Mouse (Mus musculus) olfactory bulb, adult 2 months (tissue): ENCODE data around the gene Usp17lb. TPM values are rescaled to one million over a fixed set of nuclear protein-coding genes. Genes with fewer than 3 reads are reported as not detected.
"Not testable (repeated sequence)": the region's sequence is repeated elsewhere in the genome, so short reads cannot be mapped to it uniquely, and the experiment has no call there.

ENCODE experiments used
- H3K27ac ChIP-seq: fragments of 200-500 bp; 2 replicates; pipeline ENCODE4 v1.5.1; 2012; ENCODE audit warnings: low read depth, low read length; ENCODE audit not compliant: insufficient read depth
- H3K4me1 ChIP-seq: fragments of 200-500 bp; 2 replicates; pipeline ENCODE4 v1.6.1; 2012; ENCODE audit warnings: low read length; ENCODE audit not compliant: control insufficient read depth, insufficient read depth
- H3K4me3 ChIP-seq: fragments of 200-500 bp; 2 replicates; pipeline ENCODE4 v1.5.1; 2012; ENCODE audit warnings: mild to moderate bottlenecking, low read depth, low read length, moderate library complexity; ENCODE audit not compliant: insufficient read depth
- CTCF ChIP-seq: fragments of 200-500 bp; IDR thresholded peaks from 2 replicates; pipeline ENCODE4 v1.5.1; 2012; ENCODE audit warnings: low read depth, mild to moderate bottlenecking, low read length, moderate library complexity; ENCODE audit not compliant: insufficient read depth
- POLR2A ChIP-seq: fragments of 200-500 bp; IDR thresholded peaks from 2 replicates; pipeline ENCODE4 v1.6.1; 2012; ENCODE audit warnings: mild to moderate bottlenecking, low read depth, low read length, moderate library complexity; ENCODE audit not compliant: insufficient read depth
- whole genome bisulfite sequencing: fragments of 180-500 bp; shearing (Covaris S2); methylation state at CpG from one replicate; pipeline ENCODE4 v1.1.7; 2018; 5-methylcytosine and 5-hydroxymethylcytosine counted together
- polyA plus RNA-seq: library from polyadenylated mRNA; stranded (reverse); fragments of >200 nt; gene quantifications from 2 replicates; pipeline ENCODE4 v1.2.4, GENCODE M21; 2012; ENCODE audit warnings: low replicate concordance; ENCODE audit not compliant: missing spikeins, insufficient read depth, insufficient read length

The Usp17lb gene
- not detected in 2 replicates for polyA plus RNA-seq

- H3K4me1 ChIP-seq: no peaks in the 10 kb centered on the region
- no peak within 1 kb of the TSS for H3K27ac ChIP-seq
- H3K4me3 ChIP-seq: no peak within 1 kb of the TSS
- TF ChIP-seq CTCF: no peak
- 62% methylated on average over 1 of the region's 1 CpGs for WGBS
These were observed at the start of gene Usp17lb for GRCm38 (mm10) chr7:104842503-104842902. Gene Usp17lb, minus strand, starts transcription at chr7:104842603.

GRCm38 (mm10) chr7:104877731-104878130, 35.3 kb upstream of the Usp17lb start, which contains the start of gene Olfr665:
Gene Olfr665, plus strand, starts transcription at chr7:104878031.
- WGBS: 47% methylated on average over 1 of the region's 1 CpGs
- Histone ChIP-seq H3K4me1 (no peaks in the 10 kb centered on the region), H3K4me3 (no peak within 1 kb of the TSS), H3K27ac (no peak within 1 kb of the TSS)
- TF ChIP-seq POLR2A (no peak), CTCF (no peak)

- H3K27ac ChIP-seq: no peak overlapping the region
- TF ChIP-seq POLR2A: no peak
- TF ChIP-seq CTCF: no peak
- no peak overlapping the region for H3K4me3 ChIP-seq
- WGBS: 83% methylated on average over 3 of the region's 3 CpGs
- no peaks in the 10 kb centered on the region for H3K4me1 ChIP-seq
These were observed 19.0 kb upstream of the Usp17lb start for GRCm38 (mm10) chr7:104861381-104861780.

GRCm38 (mm10) chr7:104857683-104858082, 15.3 kb upstream of the Usp17lb start:
- WGBS: 81% methylated on average over 1 of the region's 1 CpGs
- TF ChIP-seq CTCF (no peak), POLR2A (no peak)
- H3K27ac ChIP-seq: no peak overlapping the region
- no peak overlapping the region for H3K4me3 ChIP-seq
- H3K4me1 ChIP-seq: no peaks in the 10 kb centered on the region

GRCm38 (mm10) chr7:104856709-104857108, 14.3 kb upstream of the Usp17lb start, which contains the start of gene Usp17la:
Gene Usp17la, plus strand, starts transcription at chr7:104857009.
- H3K27ac ChIP-seq, H3K4me3 ChIP-seq, H3K4me1 ChIP-seq: not testable (repeated sequence)
- WGBS: 72% methylated on average over 2 of the region's 2 CpGs

- H3K27ac ChIP-seq: no peak overlapping the region
- 82% methylated on average over 3 of the region's 3 CpGs for WGBS
- TF ChIP-seq POLR2A: no peak
- no peak for TF ChIP-seq CTCF
These were observed 12.9 kb upstream of the Usp17lb start for GRCm38 (mm10) chr7:104855248-104855750.

DNA sequence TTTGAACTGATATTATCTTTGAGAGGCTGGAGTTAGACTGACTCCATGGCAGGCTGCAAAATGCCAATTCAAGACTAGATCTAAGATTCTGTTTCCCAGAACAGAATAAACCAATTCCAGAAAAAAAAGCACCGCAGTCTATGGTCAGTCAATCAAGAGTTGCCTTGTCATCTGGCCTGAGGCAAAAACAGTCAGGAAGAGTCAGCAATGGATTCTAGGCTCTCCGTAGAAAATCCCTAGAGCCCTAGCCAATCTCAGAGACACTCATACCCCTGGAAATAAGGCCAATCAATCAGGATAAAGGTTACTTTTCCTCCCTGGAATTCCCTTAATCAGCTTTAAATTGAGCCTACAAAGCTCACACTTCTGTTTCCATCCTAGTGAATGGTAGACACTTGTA, 9.1 kb upstream of the Usp17lb start:
- not testable (repeated sequence) for H3K4me1 ChIP-seq, H3K27ac ChIP-seq, H3K4me3 ChIP-seq
- 74% methylated on average over 2 of the region's 2 CpGs for WGBS

More at GRCm38 (mm10) chr7:104855248-104855750, 12.9 kb upstream of the Usp17lb start:
- H3K4me1 ChIP-seq: no peaks in the 10 kb centered on the region
- no peak overlapping the region for H3K4me3 ChIP-seq

GRCm38 (mm10) chr7:104843731-104844287, 1.4 kb upstream of the Usp17lb start:
- Histone ChIP-seq H3K4me3 (no peak overlapping the region), H3K4me1 (no peaks in the 10 kb centered on the region), H3K27ac (no peak overlapping the region)
- 87% methylated on average over 1 of the region's 1 CpGs for WGBS
- TF ChIP-seq POLR2A (no peak), CTCF (no peak)

DNA sequence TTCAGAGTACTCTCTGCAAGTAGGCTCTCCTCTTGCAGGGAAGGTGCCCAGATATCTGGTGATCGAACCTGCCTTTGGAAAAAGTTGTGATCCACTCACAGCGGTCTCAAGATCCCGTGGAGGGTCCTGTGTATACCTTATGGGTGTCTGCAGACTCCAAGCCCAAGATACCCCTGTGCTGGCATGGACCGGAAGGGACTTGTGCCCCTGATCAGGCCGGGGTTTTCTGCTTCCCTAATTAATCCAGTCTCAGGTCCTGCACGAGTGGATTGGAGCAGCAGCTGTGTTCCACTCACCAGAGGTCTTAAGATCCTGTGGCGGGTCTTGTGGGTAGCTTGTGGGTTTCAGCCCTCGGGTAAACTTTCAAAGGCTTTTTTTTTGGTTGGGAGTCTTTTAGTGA, 32.1 kb downstream of the Usp17lb start:
- H3K27ac ChIP-seq, H3K4me1 ChIP-seq, H3K4me3 ChIP-seq: not testable (repeated sequence)
- WGBS: 85% methylated on average over 8 of the region's 8 CpGs

DNA sequence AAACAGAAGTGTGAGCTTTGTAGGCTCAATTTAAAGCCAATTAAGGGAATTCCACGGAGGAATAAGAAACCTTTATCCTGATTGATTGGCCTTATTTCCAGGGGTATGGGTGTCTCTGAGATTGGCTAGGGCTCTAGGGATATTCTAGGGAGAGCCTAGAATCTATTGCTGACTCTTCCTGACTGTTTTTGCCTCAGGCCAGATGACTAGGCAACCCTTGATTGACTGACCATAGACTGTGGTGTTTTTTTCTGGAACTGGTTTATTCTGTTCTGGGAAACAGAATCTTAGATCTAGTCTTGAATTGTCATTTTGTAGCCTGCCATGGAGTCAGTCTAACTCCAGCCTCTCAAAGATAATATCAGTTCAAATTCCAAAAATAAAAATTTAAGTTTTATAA, 51.6 kb downstream of the Usp17lb start:
- 25% methylated on average over 1 of the region's 1 CpGs for WGBS

More for the DNA sequence above, 51.6 kb downstream of the Usp17lb start:
- TF ChIP-seq POLR2A (no peak), CTCF (no peak)
- H3K4me3 ChIP-seq: no peak overlapping the region
- H3K27ac ChIP-seq: no peak overlapping the region
- no peaks in the 10 kb centered on the region for H3K4me1 ChIP-seq

Other genes starting within 250 kb of the Usp17lb start
- gene Olfr655, start 240.8 kb downstream of the Usp17lb start, polyA plus RNA-seq: not detected in 2 replicates
- not detected in 2 replicates for gene Olfr656, start 228.6 kb downstream of the Usp17lb start, polyA plus RNA-seq
- gene Olfr657, start 217.8 kb downstream of the Usp17lb start, polyA plus RNA-seq: not detected in 2 replicates
- not detected in 2 replicates for gene Olfr658, start 195.3 kb downstream of the Usp17lb start, polyA plus RNA-seq
- gene Olfr659, start 175.8 kb downstream of the Usp17lb start, polyA plus RNA-seq: not detected in 2 replicates
- gene Olfr661, start 156.1 kb downstream of the Usp17lb start, polyA plus RNA-seq: not detected in 2 replicates
- gene Usp17le, start 65.1 kb downstream of the Usp17lb start, polyA plus RNA-seq: not detected in 2 replicates
- gene Usp17la, start 14.4 kb upstream of the Usp17lb start, polyA plus RNA-seq: not detected in 2 replicates
- gene Olfr665, start 35.4 kb upstream of the Usp17lb start, polyA plus RNA-seq: not detected in 2 replicates
- not detected in 2 replicates for gene Olfr666, start 53.3 kb upstream of the Usp17lb start, polyA plus RNA-seq
- not detected in 2 replicates for gene Olfr667, start 78.9 kb upstream of the Usp17lb start, polyA plus RNA-seq
- not detected in 2 replicates for gene Olfr668, start 85.5 kb upstream of the Usp17lb start, polyA plus RNA-seq
- not detected in 2 replicates for gene Olfr669, start 91.6 kb upstream of the Usp17lb start, polyA plus RNA-seq
- gene Olfr670, start 120.0 kb upstream of the Usp17lb start, polyA plus RNA-seq: not detected in 2 replicates
- gene Olfr671, start 136.5 kb upstream of the Usp17lb start, polyA plus RNA-seq: not detected in 2 replicates
- gene Olfr672, start 159.4 kb upstream of the Usp17lb start, polyA plus RNA-seq: not detected in 2 replicates
- not detected in 2 replicates for gene Olfr675, start 185.9 kb upstream of the Usp17lb start, polyA plus RNA-seq
- gene Olfr676, start 190.1 kb upstream of the Usp17lb start, polyA plus RNA-seq: not detected in 2 replicates
- not detected in 2 replicates for gene Olfr677, start 208.8 kb upstream of the Usp17lb start, polyA plus RNA-seq
- gene Olfr678, start 221.9 kb upstream of the Usp17lb start, polyA plus RNA-seq: not detected in 2 replicates
- gene Olfr679, start 238.6 kb upstream of the Usp17lb start, polyA plus RNA-seq: not detected in 2 replicates